Mouse (Mus musculus) gastrocnemius, postnatal 25 days (tissue): Measurements from ENCODE around the gene Lama4. TPM values are rescaled to one million over a fixed set of nuclear protein-coding genes. Genes with fewer than 3 reads are reported as not detected.
A peak's percentile ranks its signal among the peaks of the same experiment; 100 is the strongest.

Experiments
- DNase-seq: peaks from one replicate; pipeline ENCODE4 v3.0.0; 2022
- total RNA-seq, 2 experiments: library from RNA; stranded (reverse); gene quantifications; 1 replicate in 1 of 2; 2 replicates in 1 of 2; pipeline ENCODE4 v1.2.3; 2021

Lama4 gene
- total RNA-seq, 2 experiments from 2014 or later, result 23.3 to 34.6 TPM

- no peak for DNase-seq
Observed at GRCm38 (mm10) chr10:39056050-39056449, 90.7 kb downstream of the Lama4 start.

- no peak for DNase-seq
Observed at GRCm38 (mm10) chr10:39064732-39065131, 99.4 kb downstream of the Lama4 start.

- no peak for DNase-seq
Observed at GRCm38 (mm10) chr10:39065449-39065848, 100.1 kb downstream of the Lama4 start.

DNA sequence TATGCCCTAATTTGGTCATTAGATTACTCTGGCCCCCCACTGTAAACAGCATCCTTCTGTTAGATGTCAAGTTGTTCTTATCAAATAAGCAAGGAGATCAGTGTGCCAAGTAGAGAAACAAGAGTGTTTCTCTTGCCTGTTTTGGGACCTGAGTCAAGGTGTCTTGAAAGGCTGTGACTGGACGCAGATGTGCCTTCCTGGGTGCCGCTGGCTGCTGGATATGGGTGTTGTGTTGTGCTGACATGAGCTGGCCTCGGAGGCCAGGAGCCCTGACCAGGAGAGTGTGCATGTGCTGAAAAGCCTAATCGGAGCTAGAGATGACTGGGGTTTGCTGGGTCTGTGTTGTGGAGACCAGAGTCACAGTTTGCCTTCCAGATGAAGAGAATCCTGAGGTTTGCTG lies 100.7 kb downstream of the Lama4 start:
- no peak for DNase-seq

DNA sequence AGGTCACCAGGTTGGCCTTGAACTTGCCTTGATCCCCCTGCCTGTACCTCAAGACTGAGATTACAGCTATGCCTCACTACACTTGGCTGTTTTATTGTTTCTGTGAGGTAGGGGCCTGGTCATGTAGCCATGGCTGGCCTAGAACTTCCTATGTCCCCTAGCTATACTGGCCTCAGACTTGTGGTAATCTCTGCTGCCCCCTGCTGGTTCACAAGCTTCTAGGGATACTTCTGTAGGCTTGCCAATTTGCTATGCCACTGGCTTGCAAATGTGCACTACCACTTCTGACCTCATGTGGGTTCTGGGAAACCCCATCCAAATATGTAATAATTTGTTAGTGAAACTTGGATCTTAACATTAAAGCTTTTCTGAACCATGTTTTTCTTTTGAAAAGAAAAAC lies 101.6 kb downstream of the Lama4 start:
- peak; percentile 47 for DNase-seq

DNA sequence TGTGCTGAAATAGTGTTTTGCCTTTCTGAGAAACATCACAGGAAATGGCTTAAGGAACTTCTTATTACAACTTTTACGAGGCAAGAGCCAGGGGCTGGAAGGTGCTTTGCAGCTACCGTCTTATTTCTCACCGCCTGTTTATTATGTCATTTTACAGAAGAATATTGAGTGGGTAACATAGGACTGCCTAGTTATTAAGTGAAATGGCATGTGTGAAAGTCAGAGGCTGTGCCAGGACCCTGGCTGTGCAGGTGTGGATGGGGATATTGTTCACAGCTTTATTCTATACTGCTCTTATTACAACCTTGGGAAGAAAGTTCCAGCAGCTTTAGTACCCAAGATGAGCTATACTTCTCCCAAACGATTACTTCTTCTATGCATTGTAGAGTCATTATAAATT lies 106.7 kb downstream of the Lama4 start:
- DNase-seq, result no peak

DNA sequence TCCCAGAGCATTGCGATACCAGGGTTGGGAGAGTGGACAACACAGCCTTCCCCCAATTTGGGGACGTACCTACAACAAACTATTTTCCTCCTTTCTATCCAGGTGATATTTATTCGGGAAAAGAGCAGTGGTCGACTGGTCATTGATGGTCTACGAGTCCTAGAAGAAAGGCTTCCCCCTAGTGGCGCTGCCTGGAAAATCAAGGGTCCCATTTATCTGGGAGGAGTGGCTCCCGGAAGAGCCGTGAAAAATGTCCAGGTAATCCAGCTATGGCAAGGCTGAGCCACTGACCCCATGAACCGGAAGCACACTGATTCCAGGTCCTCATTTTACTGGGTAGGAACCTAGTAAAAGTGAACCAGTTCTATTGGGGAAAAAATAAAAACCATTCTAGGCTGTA lies 131.7 kb downstream of the Lama4 start:
- DNase-seq, result no peak

DNA sequence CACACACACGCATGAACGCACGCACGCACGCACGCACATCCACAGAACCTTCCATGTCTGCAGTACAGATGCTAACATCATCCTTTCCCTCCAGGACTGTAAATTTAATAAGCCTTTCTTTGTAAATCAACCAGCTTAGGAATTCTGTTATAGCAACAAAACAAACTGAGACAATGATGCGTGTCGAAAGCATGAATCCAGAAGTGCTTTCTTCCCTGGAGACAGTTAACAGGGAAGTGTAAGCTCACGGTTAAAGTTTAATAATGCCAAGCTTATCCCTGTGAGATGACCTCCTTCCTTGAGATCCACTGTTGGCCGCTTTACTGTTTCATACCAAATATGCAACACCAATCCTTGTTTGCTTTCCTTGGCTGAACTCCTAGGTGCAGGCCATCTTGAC lies 133.4 kb downstream of the Lama4 start:
- no peak for DNase-seq

GRCm38 (mm10) chr10:39104803-39105449 lies 139.6 kb downstream of the Lama4 start:
- no peak for DNase-seq

DNA sequence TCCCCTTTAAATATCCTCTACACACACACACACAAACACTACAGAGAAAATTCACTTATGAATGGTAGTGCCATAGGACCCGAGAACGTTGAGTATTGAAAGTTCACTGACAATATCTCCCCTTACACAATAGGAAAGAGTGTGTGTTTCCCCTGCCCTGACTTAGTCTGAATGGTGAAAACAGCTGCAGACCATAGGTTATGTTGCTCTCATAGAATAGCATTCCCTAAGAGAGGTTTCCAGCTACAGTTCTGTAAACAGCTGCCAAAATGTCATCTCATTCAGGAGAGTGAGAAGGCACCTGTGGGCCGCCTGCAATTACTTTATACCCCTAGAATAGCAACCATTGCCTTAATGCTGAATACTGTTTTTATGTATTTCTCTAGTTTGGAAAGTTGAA lies 141.1 kb downstream of the Lama4 start:
- no peak for DNase-seq

DNA sequence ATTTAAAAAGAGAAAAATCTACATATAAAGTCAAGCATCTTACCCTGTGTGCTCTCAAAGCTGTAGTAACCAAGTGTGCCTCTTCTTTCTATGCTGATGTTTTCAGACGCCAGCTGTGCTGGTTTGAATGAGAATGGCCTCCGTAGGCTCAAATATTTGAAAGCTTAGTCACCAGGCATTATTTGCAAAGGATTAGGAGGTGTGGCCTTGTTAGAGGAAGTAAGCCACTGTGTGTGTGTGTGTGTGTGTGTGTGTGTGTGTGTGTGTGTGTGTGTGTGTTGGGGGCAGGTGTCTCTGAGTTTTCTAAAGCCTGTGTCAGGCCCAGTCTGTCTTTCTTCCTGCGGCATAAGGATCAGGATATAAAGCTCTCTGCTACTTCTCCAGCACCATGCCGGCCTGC lies 141.6 kb downstream of the Lama4 start:
- DNase-seq, result no peak

DNA sequence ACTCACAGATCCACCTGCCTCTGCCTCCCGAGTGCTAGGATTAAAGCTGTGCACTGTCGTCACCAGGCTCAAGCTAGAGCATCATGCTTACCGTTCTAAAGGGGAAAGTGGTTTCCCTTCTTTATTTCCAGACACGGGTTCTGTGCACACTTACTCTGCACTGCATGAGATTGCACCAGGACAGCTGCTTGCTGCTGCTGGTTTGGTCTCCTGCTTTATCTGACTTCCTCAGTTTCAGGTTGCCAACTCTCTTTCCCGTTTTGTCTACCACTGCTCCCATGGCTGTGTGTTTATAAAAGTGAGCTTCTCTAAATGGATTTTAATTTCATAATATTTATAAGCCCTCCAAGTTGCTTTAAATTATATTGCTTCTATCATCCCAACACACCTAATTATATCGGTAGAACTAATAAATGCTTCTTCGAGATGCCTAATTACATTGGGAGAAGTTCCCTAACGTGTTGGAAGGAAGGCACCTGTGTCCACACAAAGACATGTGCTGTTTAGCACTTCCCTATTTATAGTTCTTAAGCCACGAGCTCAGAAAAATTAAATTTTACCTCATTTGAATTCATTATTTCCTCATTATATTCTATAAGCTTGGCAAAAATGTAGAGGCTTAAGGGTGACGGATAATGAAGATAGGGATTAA lies 143.6 kb downstream of the Lama4 start:
- DNase-seq, result no peak

GRCm38 (mm10) chr10:39109489-39109874 lies 144.2 kb downstream of the Lama4 start:
- no peak for DNase-seq

GRCm38 (mm10) chr10:39121412-39121811 lies 156.1 kb downstream of the Lama4 start:
- DNase-seq, result no peak

- peak; percentile 90 for DNase-seq
Observed at GRCm38 (mm10) chr10:39133462-39134310, 168.4 kb downstream of the Lama4 start, which contains the start of the genes Fam229b and Tube1. Gene Fam229b, minus strand, starts transcription at chr10:39133914. Gene Tube1, plus strand, starts transcription at chr10:39133976.

DNA sequence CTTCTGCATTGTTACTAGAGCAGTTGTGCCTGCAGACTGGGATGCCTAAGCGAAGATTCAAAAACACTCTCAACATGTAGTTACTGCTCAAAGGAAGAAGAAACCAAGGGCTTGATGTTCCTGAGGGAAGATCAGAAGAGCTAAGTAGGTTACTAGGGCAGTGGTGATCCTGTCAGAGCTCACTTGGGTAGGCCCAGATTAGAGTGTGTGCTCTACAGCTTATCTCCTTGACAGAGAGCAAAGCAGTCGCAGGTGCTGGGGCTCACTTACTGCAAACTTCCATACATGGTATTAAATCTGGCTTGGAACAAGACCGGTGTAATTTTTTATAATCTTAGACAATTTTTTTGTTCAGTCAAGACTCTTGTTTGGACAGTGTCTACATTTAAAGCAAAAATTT lies 172.5 kb downstream of the Lama4 start:
- DNase-seq, result no peak

DNA sequence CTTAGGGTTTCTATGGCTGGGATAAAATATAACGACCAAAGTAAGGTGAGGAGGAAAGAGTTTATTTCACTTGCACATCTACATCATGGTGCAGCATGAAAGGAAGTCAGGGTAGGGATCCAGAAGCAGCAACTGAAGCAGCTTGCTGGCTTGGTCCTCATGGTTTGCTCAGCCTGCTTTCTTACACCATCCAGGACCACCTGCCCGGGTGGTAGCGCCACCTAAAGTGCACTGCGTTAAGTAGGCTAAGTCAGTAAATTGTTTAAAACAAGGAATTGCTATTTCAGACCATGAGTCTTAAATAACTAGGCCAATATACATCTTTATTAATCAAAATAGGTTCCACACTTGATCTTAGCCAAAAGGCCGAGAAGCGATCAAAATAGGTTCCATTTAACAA lies 173.4 kb downstream of the Lama4 start:
- no peak for DNase-seq

DNA sequence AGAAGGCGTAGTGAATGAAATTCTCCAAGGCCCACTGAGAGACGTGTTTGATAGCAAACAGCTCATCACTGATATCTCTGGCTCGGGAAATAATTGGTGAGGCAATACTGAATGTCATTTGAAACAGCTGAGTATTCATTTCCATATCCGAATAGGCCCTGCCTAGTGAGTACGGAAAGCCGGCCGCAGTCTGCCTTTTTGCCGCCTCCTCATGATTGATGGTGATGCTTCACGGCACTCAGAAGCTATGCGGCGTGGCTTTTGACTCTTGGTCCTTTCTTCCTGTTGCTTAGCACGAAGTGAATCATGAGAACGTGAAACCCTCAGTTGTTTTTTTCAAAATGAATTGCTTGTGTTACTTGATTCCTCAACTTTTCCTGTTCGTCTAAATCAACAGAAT lies 175.5 kb downstream of the Lama4 start:
- no peak for DNase-seq

DNA sequence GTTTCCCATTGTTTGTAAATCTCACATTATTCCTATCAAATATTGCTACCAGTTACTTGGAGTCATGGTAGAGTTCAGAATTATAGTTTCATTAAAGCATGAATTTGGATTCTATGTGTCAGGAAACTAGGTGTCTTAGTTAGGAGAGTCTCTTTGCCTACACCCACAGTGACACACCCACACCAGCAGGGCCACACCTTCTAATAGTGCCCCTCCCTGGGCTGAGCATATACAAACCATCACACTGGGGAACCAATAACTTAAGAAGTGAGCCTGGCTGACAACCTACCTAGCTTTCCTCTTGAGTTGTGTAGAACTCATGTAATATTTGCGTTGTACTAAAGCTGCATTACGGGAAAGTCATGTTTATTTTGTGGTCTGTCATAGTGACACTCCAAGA lies 176.1 kb downstream of the Lama4 start:
- no peak for DNase-seq

GRCm38 (mm10) chr10:39142216-39142615 lies 176.9 kb downstream of the Lama4 start:
- DNase-seq, result no peak

DNA sequence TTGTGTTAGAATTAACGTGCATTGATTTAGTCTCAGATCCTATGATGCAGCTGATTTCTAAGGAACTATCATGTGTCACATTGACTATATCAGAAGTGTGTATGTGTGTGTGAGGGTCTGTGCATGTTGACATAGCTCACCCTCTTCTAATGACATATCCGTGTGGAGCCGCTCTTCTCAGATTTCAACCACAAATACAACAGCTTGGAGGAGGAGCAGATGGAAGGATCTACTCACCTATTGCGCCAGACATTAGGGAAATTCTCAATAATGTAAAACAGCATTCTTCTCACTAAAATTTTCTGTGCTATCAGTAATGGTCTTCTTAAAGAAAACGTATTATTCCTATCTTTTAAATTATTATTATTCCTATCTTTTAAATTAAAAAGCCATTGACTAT lies 191.4 kb downstream of the Lama4 start:
- no peak for DNase-seq

- DNase-seq, result no peak
Observed at GRCm38 (mm10) chr10:39157321-39157720, 192.0 kb downstream of the Lama4 start.

DNA sequence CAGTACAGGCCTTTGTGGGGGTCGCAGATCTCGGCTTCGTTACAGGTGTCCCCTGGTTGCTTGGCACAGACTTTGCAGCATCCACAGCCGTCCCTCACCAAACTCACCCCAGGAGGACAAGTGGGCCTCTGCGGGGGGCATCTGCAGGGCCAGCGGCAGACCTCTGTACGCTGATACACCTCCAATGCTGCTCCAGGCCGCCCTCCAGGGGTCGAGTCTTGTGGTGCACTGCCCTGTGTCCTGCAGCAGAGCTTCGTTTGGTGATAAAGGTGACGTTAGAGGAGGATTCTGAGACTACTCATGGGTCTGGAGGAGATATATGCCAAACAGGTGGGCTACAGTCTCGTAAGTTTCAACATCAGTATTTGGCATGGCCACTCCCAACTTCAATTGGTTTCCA lies 193.0 kb downstream of the Lama4 start:
- DNase-seq, result no peak
